Mouse (Mus musculus) lung, postnatal 4 days (tissue): ENCODE measurements at regions not wholly inside any gene's neighbourhood (a gene's known extent, or its start where the extent isn't known, plus 50 kb on each side); places are given as distances from the start of the nearest gene placed in this dataset.
A peak's percentile ranks its signal among the peaks of the same experiment; 100 is the strongest.

Source experiments
- DNase-seq, 2 experiments: peaks; one replicate each; pipeline ENCODE4 v3.0.0; 2021

- DNase-seq = no peak
Observed at GRCm38 (mm10) chr4:84805431-84805830, 78.7 kb upstream of the Cntln start.

DNA sequence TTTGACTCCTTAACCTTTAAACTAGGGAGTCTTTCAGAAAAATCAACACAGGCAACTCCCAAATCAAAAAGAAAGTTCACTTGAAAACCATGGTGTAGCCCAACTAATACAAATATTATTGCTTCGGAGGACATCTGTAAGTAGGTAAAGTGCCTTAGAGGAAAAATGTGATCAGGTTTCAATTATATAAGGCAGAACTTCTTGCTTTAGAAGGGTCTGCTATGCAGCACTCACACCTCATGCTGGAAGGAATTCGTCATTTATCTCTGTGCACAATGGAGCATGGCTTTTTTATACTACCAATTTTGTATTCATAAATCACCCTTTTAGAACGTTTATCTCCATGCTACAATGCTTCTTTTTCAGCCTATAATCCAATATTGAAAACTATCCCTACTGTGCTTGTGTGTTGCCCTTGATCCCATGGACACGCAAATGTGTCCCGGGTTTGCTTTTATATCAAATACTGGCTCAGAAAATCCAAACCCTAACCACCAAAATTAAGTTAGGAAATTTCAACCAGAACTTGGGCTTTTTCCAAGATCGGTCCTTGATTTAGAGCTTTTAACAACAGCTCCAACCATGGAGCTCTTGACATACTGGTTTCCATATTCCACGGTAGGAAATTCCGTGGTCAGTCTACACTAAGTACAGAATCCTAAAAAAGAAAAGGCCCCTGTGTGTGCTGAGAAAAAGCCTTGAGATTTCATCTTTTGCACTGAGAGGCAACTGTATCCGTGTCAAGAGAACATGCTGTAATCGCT, 90.8 kb upstream of the Cntln start:
- no peak for DNase-seq

GRCm38 (mm10) chr4:84786583-84786982, 97.5 kb upstream of the Cntln start:
- DNase-seq = no peak

GRCm38 (mm10) chr4:84768161-84768560, 93.1 kb upstream of the Bnc2 start:
- peak; percentile 5 to 28 for DNase-seq

DNA sequence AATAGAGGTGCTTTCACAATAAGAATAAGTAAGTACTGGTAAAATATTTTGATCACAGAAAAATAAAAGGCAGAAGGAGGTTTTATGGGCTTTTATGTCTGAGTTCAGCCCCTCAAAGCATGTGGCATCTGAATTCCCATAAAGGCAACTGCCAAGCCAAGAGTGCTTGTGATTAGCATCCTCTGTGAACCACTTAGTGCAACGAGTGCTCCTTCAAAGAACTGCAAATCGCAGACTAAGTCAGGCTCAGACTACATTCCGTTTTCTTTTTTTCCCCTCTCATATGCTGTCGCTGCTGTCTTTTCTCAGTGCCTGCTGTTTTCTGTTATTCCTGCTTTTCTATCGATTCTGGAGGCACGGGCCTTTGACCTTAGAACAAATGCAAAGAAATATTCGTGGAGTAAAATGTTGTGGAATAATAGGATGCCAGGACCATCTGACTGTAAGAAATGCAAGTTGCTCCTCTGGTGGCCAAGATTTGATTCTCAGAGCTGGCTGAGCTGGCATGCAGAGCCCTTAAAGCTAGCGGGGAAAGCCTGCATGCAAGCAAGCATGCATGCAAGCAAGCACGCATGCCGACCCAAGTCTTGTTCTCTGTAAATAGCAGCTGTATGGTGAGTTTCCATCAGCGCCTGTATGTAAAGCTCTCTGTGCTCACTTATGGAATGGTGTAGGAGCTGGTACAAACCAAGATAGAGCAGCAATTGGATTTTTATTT, 91.8 kb upstream of the Bnc2 start:
- DNase-seq = no peak

DNA sequence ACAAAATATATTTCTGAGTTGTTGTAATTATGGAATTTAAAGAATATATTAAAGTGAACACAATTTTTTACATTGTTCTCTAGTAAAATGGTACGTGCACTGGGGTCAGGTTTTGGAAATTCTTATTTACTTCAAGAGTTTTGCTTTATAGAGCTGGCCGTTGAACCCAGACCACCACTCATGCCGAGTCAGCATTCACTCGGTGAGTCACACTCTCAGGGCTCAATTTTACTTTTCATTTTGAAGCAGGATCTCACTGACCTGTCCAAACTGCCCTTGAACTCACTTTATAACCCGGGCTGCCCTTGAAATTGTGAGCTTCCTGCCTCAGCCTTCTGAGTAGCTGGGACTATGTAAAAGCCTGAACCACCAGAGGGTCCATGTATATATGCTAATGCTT, 82.1 kb upstream of the Bnc2 start:
- no peak for DNase-seq

- peak; percentile 18 to 49 for DNase-seq
Observed at GRCm38 (mm10) chr4:84752613-84753185, 77.6 kb upstream of the Bnc2 start.

DNA sequence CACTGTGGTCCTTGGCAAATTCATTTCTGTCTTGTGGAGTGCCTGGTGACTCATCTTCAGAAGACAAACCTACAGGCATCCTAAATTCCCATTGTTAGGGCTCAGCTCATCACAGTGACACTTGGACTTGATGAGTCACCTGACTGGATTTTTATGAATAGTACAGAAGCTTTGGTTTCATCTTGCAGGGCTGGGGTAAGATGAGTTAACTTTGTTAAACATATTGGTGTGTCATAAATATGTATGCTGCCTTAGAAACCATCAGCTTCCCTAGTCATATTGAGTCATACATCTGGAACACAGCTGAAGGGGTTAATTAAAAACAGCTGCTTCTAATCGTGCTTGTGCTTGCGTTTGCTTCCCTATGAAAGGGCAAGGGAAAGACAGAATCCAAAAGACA, 66.2 kb upstream of the Bnc2 start:
- no peak for DNase-seq

GRCm38 (mm10) chr4:84740816-84741215, 65.7 kb upstream of the Bnc2 start:
- DNase-seq = no peak
